Mouse (Mus musculus) heart, adult 18-20 months (tissue): Measurements from ENCODE around the gene Ninj2. TPM values are rescaled to one million over a fixed set of nuclear protein-coding genes. Genes with fewer than 3 reads are reported as not detected.

ENCODE experiments used
- DNase-seq, 2 experiments: peaks; one replicate each; pipeline ENCODE4 v3.0.0; 2021 to 2022; ENCODE audit warnings: mixed read lengths in 1 of 2
- total RNA-seq, 2 experiments: library from RNA; stranded (reverse); gene quantifications; 2 replicates each; pipeline ENCODE4 v1.2.3; 2021

Gene Ninj2
- total RNA-seq, 2 experiments from 2014 or later, result not detected

GRCm38 (mm10) chr6:120134748-120135147 is 41.6 kb downstream of the Ninj2 start:
- no peak for DNase-seq

- peak; percentile 75 to 91 for DNase-seq
These were observed 52.3 kb downstream of the Ninj2 start for GRCm38 (mm10) chr6:120145439-120145838.

- peak; percentile 60 to 69 for DNase-seq
These were observed 53.5 kb downstream of the Ninj2 start for GRCm38 (mm10) chr6:120146676-120147075.

- peak in 1 of 2 experiments; percentile 49 for DNase-seq
These were observed 54.3 kb downstream of the Ninj2 start for GRCm38 (mm10) chr6:120147411-120147810.

GRCm38 (mm10) chr6:120148716-120149392 is 55.7 kb downstream of the Ninj2 start:
- peak; percentile 63 to 68 for DNase-seq

DNA sequence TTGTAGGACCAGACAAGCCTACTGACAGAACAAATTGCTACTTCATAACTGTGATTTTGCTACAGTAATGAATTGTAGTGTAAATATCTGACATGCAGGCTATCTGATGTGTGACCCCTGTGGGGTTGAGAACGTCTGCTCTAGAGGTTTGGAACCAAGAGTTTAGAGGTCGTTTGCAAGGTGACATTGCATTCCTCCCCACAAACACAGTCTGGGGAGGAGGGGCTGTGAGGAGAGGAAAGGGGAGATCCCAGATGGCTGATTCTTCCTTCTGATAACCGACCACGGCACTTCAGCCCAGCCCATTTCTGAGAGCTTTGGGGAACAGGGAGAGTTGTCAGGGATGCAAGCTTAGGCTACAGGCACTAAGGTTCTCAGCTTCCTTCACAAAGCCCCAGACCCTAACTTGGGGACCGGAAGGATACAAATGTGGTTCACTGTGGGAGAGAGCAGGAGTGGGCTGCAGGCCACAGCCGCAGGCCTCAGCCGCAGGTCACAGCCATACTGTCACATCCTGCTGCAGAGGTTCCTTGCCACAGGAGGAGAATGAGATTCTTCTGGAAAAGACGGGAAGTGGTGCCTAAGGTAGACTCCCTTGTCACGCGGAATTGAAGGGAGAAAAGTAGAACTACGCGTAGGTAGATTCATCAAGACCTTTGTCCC is 56.4 kb downstream of the Ninj2 start:
- no peak for DNase-seq

DNA sequence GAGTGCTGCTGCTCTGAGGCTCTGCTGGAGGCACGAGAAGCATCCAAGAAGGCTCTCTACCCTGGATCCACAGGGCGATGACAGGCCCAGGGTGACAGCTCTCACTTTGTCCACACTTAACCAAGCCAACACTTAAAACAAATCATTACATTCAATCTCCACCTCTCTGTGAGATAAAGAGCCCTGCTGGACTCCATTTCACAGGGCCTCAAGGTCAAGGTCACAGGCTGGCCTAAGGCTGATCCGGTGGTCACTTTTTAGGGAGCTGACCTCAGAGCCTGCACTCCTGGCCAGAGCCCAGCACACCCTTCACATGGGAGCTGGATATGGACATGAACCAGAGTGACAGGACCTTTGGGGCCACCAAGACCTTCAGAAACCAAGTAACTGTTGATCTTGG is 57.1 kb downstream of the Ninj2 start:
- DNase-seq, result peak; percentile 61 to 64

- DNase-seq, result peak; percentile 56 to 78
These were observed 58.5 kb downstream of the Ninj2 start for GRCm38 (mm10) chr6:120151616-120152053.

GRCm38 (mm10) chr6:120152739-120153696 is 59.9 kb downstream of the Ninj2 start:
- DNase-seq, result peak; percentile 53 to 56

- peak; percentile 50 to 85 for DNase-seq
These were observed 61.6 kb downstream of the Ninj2 start for GRCm38 (mm10) chr6:120154526-120155309.

DNA sequence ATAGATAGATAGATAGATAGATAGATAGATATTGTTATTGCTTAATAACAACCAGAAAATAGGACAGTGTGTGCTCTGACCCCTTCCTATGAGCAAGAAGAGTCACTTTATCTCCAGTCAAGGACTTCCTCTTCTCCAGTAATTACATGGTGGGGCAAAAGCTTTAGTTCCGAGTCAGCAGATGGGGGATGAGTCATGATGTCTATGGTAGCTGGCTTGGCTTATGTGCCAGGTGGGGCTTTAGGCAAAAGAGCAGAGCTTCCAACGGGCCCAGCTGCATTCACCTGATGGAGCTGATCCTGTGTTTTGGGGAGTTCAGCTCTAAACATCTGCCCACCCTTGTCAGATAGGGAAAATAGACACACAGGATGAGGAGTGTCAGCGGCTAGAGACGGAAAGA is 62.4 kb downstream of the Ninj2 start:
- peak in 1 of 2 experiments; percentile 64 for DNase-seq

DNA sequence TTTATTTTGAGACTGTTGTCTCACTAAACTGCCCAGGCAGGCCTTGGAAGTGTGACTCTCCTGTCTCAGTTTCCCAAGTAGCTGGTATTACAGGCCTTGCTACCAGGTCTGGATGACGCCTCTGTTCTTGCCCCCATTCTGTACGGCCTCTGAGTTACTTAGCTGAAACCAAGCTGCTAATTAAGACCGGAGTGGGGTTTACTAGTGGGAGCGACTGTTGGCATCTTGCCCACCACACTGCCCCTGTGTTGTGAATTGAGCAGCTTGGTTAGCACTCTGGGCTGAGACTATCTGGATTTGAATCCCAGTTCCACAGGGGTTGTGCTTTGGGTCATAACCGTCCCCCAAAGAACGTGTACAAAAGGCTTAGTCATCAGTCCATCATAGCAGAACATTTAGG is 64.3 kb downstream of the Ninj2 start:
- no peak for DNase-seq

DNA sequence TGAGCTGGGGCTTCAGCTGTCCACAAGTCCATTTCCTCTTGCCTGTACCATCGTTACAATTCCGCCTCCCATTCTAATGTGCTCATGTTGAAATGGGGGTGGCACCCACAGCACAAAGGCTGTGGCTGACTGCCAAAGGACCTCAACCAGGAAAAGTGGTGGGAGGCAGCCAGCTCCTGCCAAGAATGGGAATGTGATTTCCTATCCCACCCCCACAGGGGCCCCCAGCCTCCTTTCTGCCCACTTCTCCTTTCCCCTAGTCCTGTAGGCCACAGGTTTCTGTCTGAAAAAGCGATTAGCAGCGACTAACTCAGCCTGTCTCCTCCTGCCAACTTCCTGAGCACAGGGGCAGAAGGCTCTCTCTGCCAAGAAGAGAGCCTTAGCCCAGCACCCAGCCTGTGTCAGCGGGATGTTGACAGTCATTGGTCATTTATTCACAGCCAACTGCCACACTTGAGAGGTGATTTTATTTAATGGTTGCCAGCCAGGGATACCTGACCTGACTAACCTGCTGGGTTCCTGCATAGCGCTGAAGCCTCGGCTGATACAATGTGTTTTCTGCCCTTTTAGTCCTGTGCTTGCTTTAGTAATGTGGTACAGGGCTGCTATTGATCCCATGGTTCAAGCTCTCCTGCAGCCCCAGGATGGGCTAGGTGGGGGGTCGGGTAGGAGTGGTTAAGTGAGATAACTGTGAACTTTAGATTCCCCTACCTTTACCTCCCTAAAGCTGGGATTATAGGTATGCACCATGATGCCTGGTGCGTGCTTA is 66.2 kb downstream of the Ninj2 start:
- DNase-seq, result peak; percentile 68 to 81

DNA sequence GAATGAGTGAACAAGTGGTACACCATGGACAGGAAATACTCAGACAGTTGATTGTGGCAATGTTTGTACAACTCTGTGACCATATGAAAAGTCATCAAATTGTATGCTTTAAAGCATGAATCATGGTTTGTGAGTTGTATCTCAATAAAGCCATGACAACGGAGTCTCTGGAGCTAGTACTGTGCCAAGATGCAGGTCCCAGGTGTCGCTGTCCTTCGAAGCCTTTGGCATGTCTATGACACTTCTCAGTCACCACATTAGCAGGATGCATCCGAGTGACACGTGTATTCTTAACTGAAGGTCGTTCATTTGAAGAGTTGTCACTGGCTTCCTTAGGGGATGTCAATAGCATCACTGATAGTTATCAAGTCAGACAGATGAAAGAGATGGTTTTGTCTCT is 69.8 kb downstream of the Ninj2 start:
- DNase-seq, result no peak

- DNase-seq, result no peak
These were observed 71.6 kb downstream of the Ninj2 start for GRCm38 (mm10) chr6:120164765-120165164.

DNA sequence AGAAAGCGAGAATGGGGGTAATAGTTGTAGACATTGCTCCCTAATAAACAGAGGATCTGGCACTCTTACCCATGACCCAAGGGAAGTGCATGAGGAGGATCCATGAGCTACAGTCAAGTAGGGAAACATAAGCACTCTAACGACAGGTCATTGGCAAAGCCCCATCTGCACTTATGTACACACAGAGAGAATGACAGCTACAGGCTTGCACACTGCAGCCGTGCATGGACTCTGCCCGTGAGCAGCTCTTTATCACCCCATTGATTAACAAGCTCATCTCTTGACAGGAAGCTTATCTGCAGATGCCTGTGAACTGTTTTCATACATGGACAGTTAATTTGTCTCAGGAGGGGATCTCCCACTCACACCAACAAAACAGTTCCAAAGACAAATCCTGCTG is 74.4 kb downstream of the Ninj2 start:
- no peak for DNase-seq

- DNase-seq, result no peak
These were observed 79.3 kb downstream of the Ninj2 start for GRCm38 (mm10) chr6:120172294-120173017.

GRCm38 (mm10) chr6:120174028-120174601 is 81.0 kb downstream of the Ninj2 start:
- no peak for DNase-seq

- peak; percentile 84 to 91 for DNase-seq
These were observed 81.5 kb downstream of the Ninj2 start for GRCm38 (mm10) chr6:120174602-120175115.

DNA sequence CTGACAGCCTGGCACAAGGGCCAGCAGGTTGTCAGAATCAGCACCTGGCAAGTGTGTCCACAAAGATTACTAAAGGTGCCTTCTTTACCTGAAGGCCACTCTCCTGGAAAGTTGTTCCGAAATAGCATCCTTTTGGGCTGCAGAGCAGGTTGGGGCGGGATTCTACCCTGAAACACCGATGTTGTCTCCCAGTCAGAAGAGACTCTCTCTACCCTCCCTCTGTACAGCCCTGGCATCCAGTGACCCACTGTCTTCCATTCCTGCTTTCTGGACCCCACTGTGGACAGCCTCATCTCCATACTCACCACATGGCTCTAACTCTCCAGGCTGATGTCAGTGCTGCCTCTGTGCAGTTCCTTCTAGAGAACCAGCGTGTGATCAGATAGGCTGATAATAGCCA is 82.5 kb downstream of the Ninj2 start:
- no peak for DNase-seq
